Mouse (Mus musculus) layer of hippocampus, postnatal 10 days (tissue): ENCODE measurements around the gene Fut8. TPM values are rescaled to one million over a fixed set of nuclear protein-coding genes. Genes with fewer than 3 reads are reported as not detected.

Experiments used
- DNase-seq, 2 experiments: peaks; one replicate each; pipeline ENCODE4 v3.0.0; 2021; ENCODE audit warnings: low spot score in 2 of 2
- total RNA-seq, 2 experiments: library from RNA; stranded (reverse); gene quantifications; 2 replicates each; pipeline ENCODE4 v1.2.3; 2021

Gene Fut8
- total RNA-seq, 2 experiments from 2014 or later, result 88.7 to 90.9 TPM

- DNase-seq, result no peak
Measured at GRCm38 (mm10) chr12:77303367-77303766, 65.4 kb downstream of the Fut8 start.

- DNase-seq, result no peak
Measured at GRCm38 (mm10) chr12:77305502-77305901, 67.6 kb downstream of the Fut8 start.

- DNase-seq, result no peak
Measured at GRCm38 (mm10) chr12:77306759-77307314, 68.9 kb downstream of the Fut8 start.

GRCm38 (mm10) chr12:77309507-77309906 is 71.6 kb downstream of the Fut8 start:
- DNase-seq, result no peak

GRCm38 (mm10) chr12:77313502-77313901 is 75.6 kb downstream of the Fut8 start:
- no peak for DNase-seq

- no peak for DNase-seq
Measured at GRCm38 (mm10) chr12:77324142-77324541, 86.2 kb downstream of the Fut8 start.

- no peak for DNase-seq
Measured at GRCm38 (mm10) chr12:77346521-77346920, 108.6 kb downstream of the Fut8 start.

GRCm38 (mm10) chr12:77349543-77349942 is 111.6 kb downstream of the Fut8 start:
- no peak for DNase-seq

- DNase-seq, result no peak
Measured at GRCm38 (mm10) chr12:77415720-77416119, 177.8 kb downstream of the Fut8 start.

- no peak for DNase-seq
Measured at GRCm38 (mm10) chr12:77421667-77422393, 183.9 kb downstream of the Fut8 start.

GRCm38 (mm10) chr12:77426093-77426492 is 188.2 kb downstream of the Fut8 start:
- no peak for DNase-seq

- no peak for DNase-seq
Measured at GRCm38 (mm10) chr12:77428165-77428564, 190.2 kb downstream of the Fut8 start.

- DNase-seq, result no peak
Measured at GRCm38 (mm10) chr12:77429381-77429780, 191.5 kb downstream of the Fut8 start.

GRCm38 (mm10) chr12:77436733-77437132 is 198.8 kb downstream of the Fut8 start:
- DNase-seq, result no peak

- no peak for DNase-seq
Measured at GRCm38 (mm10) chr12:77450816-77451215, 212.9 kb downstream of the Fut8 start.

GRCm38 (mm10) chr12:77466178-77466577 is 228.3 kb downstream of the Fut8 start:
- no peak for DNase-seq

- no peak for DNase-seq
Measured at GRCm38 (mm10) chr12:77479931-77480330, 242.0 kb downstream of the Fut8 start.

- no peak for DNase-seq
Measured at GRCm38 (mm10) chr12:77481153-77481552, 243.2 kb downstream of the Fut8 start.

- DNase-seq, result no peak
Measured at GRCm38 (mm10) chr12:77481799-77482198, 243.9 kb downstream of the Fut8 start.

GRCm38 (mm10) chr12:77483180-77483855 is 245.4 kb downstream of the Fut8 start:
- DNase-seq, result no peak

- no peak for DNase-seq
Measured at GRCm38 (mm10) chr12:77484761-77485160, 246.8 kb downstream of the Fut8 start.

- DNase-seq, result peak; percentile 23 to 41
Measured at GRCm38 (mm10) chr12:77491478-77491877, 253.6 kb downstream of the Fut8 start.
